In genomic region chr11:85836523-85837290, GRCm38 (mm10) we compare ENCODE assay signal across 10 mouse cellular contexts. TPM values are rescaled to one million over a fixed set of nuclear protein-coding genes. Genes with fewer than 3 reads are reported as not detected.
DNase-seq lines count a peak whose midpoint lies in the region; ATAC-seq and TF ChIP-seq lines count a peak whose summit lies in the region.
"Had no signal": no experiment of that assay in that cellular context is flagged by ENCODE, and none has a peak within 500 bp of the region (broad histone marks: within the 10 kb centered on the region; RNA-seq: fewer than 3 reads in every experiment).

No protein-coding gene starts in this region.

- H3K4me1 ChIP-seq in lung, embryonic 16.5 days (replicated peaks; ENCODE audit: control insufficient read depth, insufficient read depth, low read length), result peaks cover 13% of the 10 kb centered on the region
- H3K4me1 ChIP-seq in forebrain, postnatal 0 days (ENCODE audit: insufficient read depth), result no peaks in the 10 kb centered on the region
- H3K4me1 ChIP-seq in small intestine, adult 2 months (ENCODE audit: control insufficient read depth, insufficient read depth, insufficient read length, low read length), result peaks cover 8% of the 10 kb centered on the region

- H3K27ac ChIP-seq in lung, embryonic 16.5 days (ENCODE audit: low read length), result peak overlapping the region; percentile 96
- no peak overlapping the region for H3K27ac ChIP-seq in forebrain, postnatal 0 days (ENCODE audit: low read depth, low read length)
- peak overlapping the region; percentile 27 for H3K27ac ChIP-seq in small intestine, adult 2 months (ENCODE audit: insufficient read depth, low read depth, low read length)

- peaks cover 3% of the 10 kb centered on the region; the same call in 1 of the 2 replicates for H3K36me3 ChIP-seq in lung, embryonic 16.5 days (ENCODE audit: control insufficient read depth, insufficient read depth, low read length)
- H3K36me3 ChIP-seq in forebrain, postnatal 0 days (ENCODE audit: insufficient read depth), result no peaks in the 10 kb centered on the region
- no peaks in the 10 kb centered on the region for H3K36me3 ChIP-seq in small intestine, adult 2 months (ENCODE audit: control insufficient read depth, insufficient read depth, low read length)

- H3K27me3 ChIP-seq in lung, embryonic 16.5 days (ENCODE audit: control insufficient read depth, insufficient read depth, low read depth, low read length), result peaks cover 63% of the 10 kb centered on the region
- peaks cover 74% of the 10 kb centered on the region for H3K27me3 ChIP-seq in forebrain, postnatal 0 days (ENCODE audit: insufficient read depth, low read length)
- H3K27me3 ChIP-seq in small intestine, adult 2 months (ENCODE audit: control insufficient read depth, insufficient read depth, low read length), result peaks cover 91% of the 10 kb centered on the region

- H3K4me2 ChIP-seq in lung, embryonic 16.5 days (ENCODE audit: low read depth, low read length), result peak overlapping the region; percentile 91
- H3K4me2 ChIP-seq in forebrain, postnatal 0 days (ENCODE audit: low read depth), result no peak overlapping the region

- H3K9ac ChIP-seq in lung, embryonic 16.5 days (ENCODE audit: low read length), result peak overlapping the region; percentile 93
- H3K9ac ChIP-seq in forebrain, postnatal 0 days, result no peak overlapping the region

- TF ChIP-seq POLR2A in small intestine, adult 2 months (IDR thresholded peaks at IDR 0.05; ENCODE audit: low read depth, low read length), result no peak; the same call in 1 of the 2 replicates

- no peak for ATAC-seq in lung, embryonic 16.5 days (ENCODE audit: low read depth)
- ATAC-seq in forebrain, postnatal 0 days, result no peak

- no peak for DNase-seq in lung, adult 18-20 months
- peak; percentile 50 for DNase-seq in forebrain, postnatal 0 days
- peak; percentile 43 to 63 for DNase-seq in kidney, postnatal 25 days
- DNase-seq in layer of hippocampus, adult 9-10 months (ENCODE audit: low spot score), result no peak
- no peak for DNase-seq in thymus, postnatal 4 days
- DNase-seq in urinary bladder, postnatal 14 days (ENCODE audit: low spot score), result no peak
- DNase-seq: right cerebral cortex, postnatal 14 days had no signal

- 4% methylated on average over 32 of the region's 32 CpGs for WGBS in lung, embryonic 16.5 days
- WGBS in forebrain, postnatal 0 days, result 2% methylated on average over 32 of the region's 32 CpGs
- WGBS in small intestine, adult 2 months, result 29% methylated on average over 32 of the region's 32 CpGs

- TF ChIP-seq CTCF in forebrain, postnatal 0 days (IDR thresholded peaks at IDR 0.05; ENCODE audit: low read depth), result no peak
- TF ChIP-seq CTCF in small intestine, adult 2 months (IDR thresholded peaks at IDR 0.05; ENCODE audit: extremely low read depth, insufficient read length, insufficient replicate concordance, low read depth, low read length), result no peak

- H3K4me3 ChIP-seq in lung, embryonic 16.5 days (ENCODE audit: low read length), result peak overlapping the region; percentile 73
- no peak overlapping the region for H3K4me3 ChIP-seq in forebrain, postnatal 0 days (ENCODE audit: low read depth, low read length)
- H3K4me3 ChIP-seq in small intestine, adult 2 months (ENCODE audit: low read depth, low read length), result peak overlapping the region; percentile 49

- no peaks in the 10 kb centered on the region for H3K9me3 ChIP-seq in lung, embryonic 16.5 days (ENCODE audit: control insufficient read depth, low read length)
- no peaks in the 10 kb centered on the region for H3K9me3 ChIP-seq in forebrain, postnatal 0 days (ENCODE audit: low read length)

RNA-seq across cellular contexts. Expression of gene Tbx2, which starts 4.4 kb away (rescaled TPM):
- 24.6 and 25.1 TPM in 2 replicates for polyA plus RNA-seq in lung, embryonic 16.5 days (2015; fragmentation: Nextera tagmentation; extraction: Ambion mirVana)
- total RNA-seq in forebrain, postnatal 0 days (2014; rRNA removed), result 1.9 and 5.1 TPM in 2 replicates
- 0.42 and 0.44 TPM in 2 replicates for polyA plus RNA-seq in forebrain, postnatal 0 days (2015; fragmentation: Nextera tagmentation; extraction: Ambion mirVana)
- 10.2 and 19.7 TPM in 2 replicates for polyA plus RNA-seq in small intestine, adult 2 months (2012; rRNA removed)

RNA-seq across cellular contexts. Expression of gene Gm11444, which starts 13.4 kb away (rescaled TPM):
- not detected in 2 replicates for polyA plus RNA-seq in lung, embryonic 16.5 days (2015; fragmentation: Nextera tagmentation; extraction: Ambion mirVana)
- not detected in 2 replicates for total RNA-seq in forebrain, postnatal 0 days (2014; rRNA removed)
- polyA plus RNA-seq in forebrain, postnatal 0 days (2015; fragmentation: Nextera tagmentation; extraction: Ambion mirVana), result not detected in 2 replicates
- not detected in 2 replicates for polyA plus RNA-seq in small intestine, adult 2 months (2012; rRNA removed)
- total RNA-seq: gastrocnemius, postnatal 36 days had no signal

RNA-seq across cellular contexts. Expression of gene Tbx4, which starts 49.5 kb away (rescaled TPM):
- 61.4 and 70.5 TPM in 2 replicates for polyA plus RNA-seq in lung, embryonic 16.5 days (2015; fragmentation: Nextera tagmentation; extraction: Ambion mirVana)
- total RNA-seq in forebrain, postnatal 0 days (2014; rRNA removed), result 0.15 and 0.33 TPM in 2 replicates
- polyA plus RNA-seq in forebrain, postnatal 0 days (2015; fragmentation: Nextera tagmentation; extraction: Ambion mirVana), result 0.19 TPM in 2 replicates
- 0.23 and 0.34 TPM in 2 replicates for polyA plus RNA-seq in small intestine, adult 2 months (2012; rRNA removed)

Comparison
In these comparisons a context has a peak if more than half of its experiments do, and no peak if none do; other contexts are left out.
1. DNase-seq: peak in forebrain, postnatal 0 days (single experiment) and kidney, postnatal 25 days (2 of 2); none in lung, adult 18-20 months (0 of 2), layer of hippocampus, adult 9-10 months (single experiment), thymus, postnatal 4 days (single experiment) and urinary bladder, postnatal 14 days (single experiment).
2. RNA of gene Tbx4, which starts 49.5 kb away (polyA plus RNA-seq): 61.4 to 70.5 TPM in lung, embryonic 16.5 days; 0.23 to 0.34 TPM in small intestine, adult 2 months and 0.19 TPM in forebrain, postnatal 0 days; every median in the first group is over 10 times any median in the second.